Mouse (Mus musculus) splenic B cell, adult 2 months (primary cell): ENCODE data around the gene Ctbp1.

Source experiments
- DNase-seq: peaks from one replicate; pipeline ENCODE4 v3.0.0-alpha.2; 2011; ENCODE audit warnings: low read depth, low spot score
- H3K27me3 ChIP-seq: 2 replicates; pipeline ENCODE4 v1.6.1; 2012; ENCODE audit warnings: mild to moderate bottlenecking, low read length, moderate library complexity, mixed read lengths; ENCODE audit not compliant: control insufficient read depth, poor library complexity, insufficient read depth, severe bottlenecking
- H3K36me3 ChIP-seq: 2 replicates; pipeline ENCODE4 v1.6.1; 2012; ENCODE audit warnings: mild to moderate bottlenecking, low read length, moderate library complexity, mixed read lengths; ENCODE audit not compliant: control insufficient read depth, poor library complexity, insufficient read depth, severe bottlenecking

The Ctbp1 gene

GRCm38 (mm10) chr5:33230285-33230684 is 44.5 kb downstream of the Ctbp1 start:
- Histone ChIP-seq H3K27me3 (no peaks in the 10 kb centered on the region), H3K36me3 (no peaks in the 10 kb centered on the region)
- DNase-seq, result no peak

DNA sequence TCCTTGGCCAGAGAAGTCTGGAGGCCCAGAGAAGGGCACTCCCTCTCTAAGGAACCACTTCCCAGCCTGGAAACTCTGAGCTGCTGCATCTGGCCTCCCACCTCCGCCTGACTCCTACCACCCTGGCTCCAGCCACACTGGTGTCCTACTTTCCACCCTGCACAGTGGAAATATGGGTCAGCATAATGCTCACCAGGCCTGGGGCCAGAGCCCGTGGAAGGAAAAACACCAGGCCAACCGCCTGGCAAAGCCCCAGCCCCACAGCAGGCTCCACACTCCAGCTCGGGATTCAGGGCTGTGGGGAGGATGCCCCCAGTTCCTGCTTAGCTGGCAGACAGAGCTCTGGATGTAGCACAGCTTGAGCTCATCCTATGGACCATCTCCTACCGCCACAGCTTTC is 46.4 kb downstream of the Ctbp1 start:
- H3K27me3 ChIP-seq, result no peaks in the 10 kb centered on the region
- DNase-seq, result no peak
- no peaks in the 10 kb centered on the region for H3K36me3 ChIP-seq

GRCm38 (mm10) chr5:33225673-33226072 is 49.1 kb downstream of the Ctbp1 start:
- H3K27me3 ChIP-seq, result no peaks in the 10 kb centered on the region
- no peak for DNase-seq
- no peaks in the 10 kb centered on the region for H3K36me3 ChIP-seq

GRCm38 (mm10) chr5:33224491-33224890 is 50.3 kb downstream of the Ctbp1 start:
- no peaks in the 10 kb centered on the region; the same call in 1 of the 2 replicates for H3K27me3 ChIP-seq
- no peaks in the 10 kb centered on the region for H3K36me3 ChIP-seq
- DNase-seq, result no peak

- DNase-seq, result no peak
- no peaks in the 10 kb centered on the region for H3K36me3 ChIP-seq
- no peaks in the 10 kb centered on the region; the same call in 1 of the 2 replicates for H3K27me3 ChIP-seq
Observed at GRCm38 (mm10) chr5:33222841-33223744, 51.7 kb downstream of the Ctbp1 start.

- H3K36me3 ChIP-seq, result no peaks in the 10 kb centered on the region
- no peak for DNase-seq
- no peaks in the 10 kb centered on the region; the same call in 1 of the 2 replicates for H3K27me3 ChIP-seq
Observed at GRCm38 (mm10) chr5:33222389-33222788, 52.4 kb downstream of the Ctbp1 start.

- H3K36me3 ChIP-seq, result no peaks in the 10 kb centered on the region
- no peak for DNase-seq
- H3K27me3 ChIP-seq, result no peaks in the 10 kb centered on the region; the same call in 1 of the 2 replicates
Observed at GRCm38 (mm10) chr5:33220350-33221044, 54.3 kb downstream of the Ctbp1 start.

GRCm38 (mm10) chr5:33219831-33220230 is 55.0 kb downstream of the Ctbp1 start:
- DNase-seq, result no peak
- no peaks in the 10 kb centered on the region for H3K36me3 ChIP-seq
- no peaks in the 10 kb centered on the region; the same call in 1 of the 2 replicates for H3K27me3 ChIP-seq

GRCm38 (mm10) chr5:33218746-33219449 is 55.9 kb downstream of the Ctbp1 start:
- no peaks in the 10 kb centered on the region; the same call in 1 of the 2 replicates for H3K27me3 ChIP-seq
- no peak for DNase-seq
- H3K36me3 ChIP-seq, result no peaks in the 10 kb centered on the region

- Histone ChIP-seq H3K27me3 (no peaks in the 10 kb centered on the region; the same call in 1 of the 2 replicates), H3K36me3 (no peaks in the 10 kb centered on the region)
- no peak for DNase-seq
Observed at GRCm38 (mm10) chr5:33218081-33218480, 56.7 kb downstream of the Ctbp1 start, which contains the start of gene Spon2. Gene Spon2 (minus strand): TSS chr5:33218455.

DNA sequence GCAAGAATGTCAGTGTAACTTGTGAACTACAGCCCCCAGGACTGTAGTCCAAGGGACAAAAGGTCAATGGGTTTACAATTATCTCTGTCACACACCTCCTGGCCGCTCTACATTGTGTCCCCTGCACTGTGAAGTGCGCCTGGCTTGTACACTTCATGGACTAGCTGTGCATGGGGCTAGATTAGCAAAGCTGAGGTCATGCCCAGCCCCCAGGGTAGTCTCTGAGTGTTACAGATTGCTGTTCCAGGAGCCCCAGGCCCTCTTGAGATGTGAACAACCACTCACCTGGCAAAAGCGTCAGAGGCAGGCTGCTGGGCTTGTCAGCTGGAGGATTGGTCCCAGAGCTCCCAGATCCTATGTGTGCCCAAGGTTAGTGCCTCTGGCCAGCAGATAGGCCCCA is 57.1 kb downstream of the Ctbp1 start:
- no peak for DNase-seq
- Histone ChIP-seq H3K27me3 (no peaks in the 10 kb centered on the region; the same call in 1 of the 2 replicates), H3K36me3 (no peaks in the 10 kb centered on the region)

DNA sequence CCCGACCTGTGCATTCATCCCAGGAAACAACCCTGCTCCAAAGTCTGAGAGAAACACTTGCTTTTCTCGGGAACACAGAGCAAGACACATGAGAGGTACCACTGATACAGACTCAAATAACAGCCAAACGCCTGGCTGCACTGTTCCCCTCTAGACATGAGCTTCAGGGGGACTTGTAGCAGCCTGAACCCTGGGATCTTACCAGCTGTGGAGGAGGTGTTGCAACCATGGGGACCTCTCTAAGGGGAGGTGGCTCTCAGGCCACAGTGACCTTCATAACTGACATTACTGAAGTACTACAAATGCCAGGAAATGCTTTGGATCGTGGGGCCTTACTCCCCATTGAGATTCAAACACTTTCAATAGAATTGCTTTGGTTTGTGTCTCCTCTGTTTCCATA is 60.1 kb downstream of the Ctbp1 start:
- Histone ChIP-seq H3K36me3 (no peaks in the 10 kb centered on the region), H3K27me3 (no peaks in the 10 kb centered on the region)
- no peak for DNase-seq

GRCm38 (mm10) chr5:33211254-33211653 is 63.5 kb downstream of the Ctbp1 start:
- no peaks in the 10 kb centered on the region for H3K27me3 ChIP-seq
- no peak for DNase-seq
- no peaks in the 10 kb centered on the region for H3K36me3 ChIP-seq

DNA sequence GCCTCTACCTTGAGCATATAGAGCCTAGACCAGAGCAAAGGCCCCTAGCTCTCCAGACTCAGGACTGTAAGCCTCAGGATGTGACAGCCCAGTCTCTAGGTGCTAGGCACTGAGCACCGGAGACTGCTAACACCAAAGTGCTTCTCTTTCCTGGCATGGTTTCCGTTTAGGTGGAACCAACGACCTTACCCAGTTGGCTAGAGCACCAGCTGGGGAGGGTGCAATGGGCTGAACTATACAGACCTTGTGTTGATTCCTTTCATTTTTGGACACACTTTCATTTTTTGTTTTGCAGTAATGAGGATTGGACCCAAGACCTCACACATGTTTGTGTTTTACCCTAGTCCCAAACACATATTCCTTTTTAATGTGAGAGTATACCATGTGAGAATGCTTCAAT is 64.3 kb downstream of the Ctbp1 start:
- DNase-seq, result no peak
- H3K36me3 ChIP-seq, result no peaks in the 10 kb centered on the region
- H3K27me3 ChIP-seq, result no peaks in the 10 kb centered on the region
